23 mouse cellular contexts compared by ENCODE assay signal in genomic region chr3:58904656-58905055, GRCm38 (mm10). TPM values are rescaled to one million over a fixed set of nuclear protein-coding genes. Genes with fewer than 3 reads are reported as not detected.
"Had no signal": no experiment of that assay in that cellular context is flagged by ENCODE, and none has a peak within 500 bp of the region (broad histone marks: within the 10 kb centered on the region; RNA-seq: fewer than 3 reads in every experiment).

No protein-coding gene starts in this region.

- H3K4me1 ChIP-seq: midbrain, embryonic 10.5 days; midbrain, embryonic 12.5 days; neural tube, embryonic 13.5 days; neural tube, embryonic 15.5 days had no signal

- H3K9ac ChIP-seq: lung, embryonic 14.5 days; midbrain, embryonic 12.5 days; neural tube, embryonic 13.5 days; neural tube, embryonic 15.5 days had no signal

- H3K4me3 ChIP-seq: midbrain, embryonic 10.5 days; midbrain, embryonic 12.5 days; myocyte; neural tube, embryonic 13.5 days; neural tube, embryonic 15.5 days had no signal

- H3K9me3 ChIP-seq: midbrain, embryonic 10.5 days; midbrain, embryonic 12.5 days; neural tube, embryonic 13.5 days; neural tube, embryonic 15.5 days had no signal

- H3K27me3 ChIP-seq: midbrain, embryonic 12.5 days; neural tube, embryonic 13.5 days; neural tube, embryonic 15.5 days had no signal

- H3K4me2 ChIP-seq: lung, embryonic 14.5 days; midbrain, embryonic 12.5 days; neural tube, embryonic 13.5 days; neural tube, embryonic 15.5 days had no signal

- DNase-seq: lung, embryonic 14.5 days; lung, postnatal 10 days; lung, postnatal 4 days; midbrain, embryonic 14.5 days; retina, postnatal 1 day; right cerebral cortex, adult 18-20 months; right cerebral cortex, postnatal 25 days; right cerebral cortex, postnatal 4 days; spleen, adult 18-20 months; thymus, adult 18-20 months; thymus, postnatal 14 days; thymus, postnatal 36 days had no signal

- H3K36me3 ChIP-seq: midbrain, embryonic 10.5 days; midbrain, embryonic 12.5 days; neural tube, embryonic 13.5 days; neural tube, embryonic 15.5 days had no signal

- ATAC-seq: midbrain, embryonic 16.5 days had no signal

- H3K27ac ChIP-seq: midbrain, embryonic 10.5 days; midbrain, embryonic 12.5 days; neural tube, embryonic 13.5 days; neural tube, embryonic 15.5 days had no signal

RNA-seq across cellular contexts. Expression of gene Clrn1, which starts 19.5 kb away (rescaled TPM):
- total RNA-seq: megakaryocyte, adult 5-6 weeks; megakaryocyte-erythroid progenitor cell, adult 5-6 weeks had no signal
- polyA plus RNA-seq: myocyte; small intestine, adult 2 months; stomach, embryonic 14.5 days; stomach, embryonic 16.5 days had no signal
